Mouse (Mus musculus) kidney, postnatal 0 days (tissue): ENCODE measurements around the gene Atxn2. TPM values are rescaled to one million over a fixed set of nuclear protein-coding genes. Genes with fewer than 3 reads are reported as not detected.

Experiments
- ATAC-seq: fragments of 200-750 bp; cut with Nextera tagmentation; replicated peaks from 2 replicates; pipeline ENCODE4 v1.8.0; 2017; ENCODE audit warnings: low read depth, moderate number of reproducible peaks, moderate TSS enrichment, moderate library complexity; ENCODE audit not compliant: low FRiP score
- DNase-seq: peaks from one replicate; pipeline ENCODE4 v3.0.0-alpha.2; 2016; ENCODE audit warnings: low spot score
- H3K27ac ChIP-seq: fragments of 300-500 bp; sonication (generic); 2 replicates; pipeline ENCODE4 v1.5.1; 2014; ENCODE audit warnings: mild to moderate bottlenecking
- H3K27me3 ChIP-seq: fragments of 300-500 bp; sonication (generic); 2 replicates; pipeline ENCODE4 v1.6.1; 2014; ENCODE audit warnings: low read length, mixed read lengths; ENCODE audit not compliant: insufficient read depth
- H3K36me3 ChIP-seq: fragments of 300-500 bp; sonication (generic); 2 replicates; pipeline ENCODE4 v1.6.1; 2014; ENCODE audit warnings: low read length, mixed read lengths; ENCODE audit not compliant: insufficient read depth
- H3K4me1 ChIP-seq: fragments of 300-500 bp; sonication (generic); replicated peaks from 2 replicates; pipeline ENCODE4 v1.6.1; 2014; ENCODE audit warnings: antibody characterized with exemption, low read length, mixed read lengths; ENCODE audit not compliant: insufficient read depth
- H3K4me2 ChIP-seq: fragments of 300-500 bp; sonication (generic); 2 replicates; pipeline ENCODE4 v1.6.1; 2014; ENCODE audit warnings: mild to moderate bottlenecking, low read length, moderate library complexity, mixed read lengths
- H3K4me3 ChIP-seq: fragments of 300-500 bp; sonication (generic); replicated peaks from 2 replicates; pipeline ENCODE4 v1.5.1; 2014; ENCODE audit warnings: low read depth, low read length
- H3K9ac ChIP-seq: fragments of 300-500 bp; sonication (generic); 2 replicates; pipeline ENCODE4 v1.6.1; 2014; ENCODE audit warnings: low read depth, low read length
- H3K9me3 ChIP-seq: fragments of 300-500 bp; sonication (generic); replicated peaks from 2 replicates; pipeline ENCODE4 v1.6.1; 2016; ENCODE audit warnings: low read length, inconsistent platforms, mixed read lengths
- CTCF ChIP-seq: IDR thresholded peaks from 2 replicates; pipeline ENCODE4 v1.5.1; 2016; ENCODE audit warnings: antibody characterized with exemption, low read depth, mild to moderate bottlenecking, moderate library complexity
- WGBS: fragments of 180-500 bp; shearing (Covaris S2); extraction: QIAGEN DNeasy Blood & Tissue Kit; methylation state at CpG from one replicate; pipeline ENCODE4 v1.1.7; 2014; 5-methylcytosine and 5-hydroxymethylcytosine counted together
- polyA plus RNA-seq: library from polyadenylated mRNA; unstranded; fragments of >200 nt; fragmentation: Nextera tagmentation; extraction: Ambion mirVana; gene quantifications from 2 replicates; pipeline ENCODE4 v1.2.1, GENCODE M21; 2015

Gene Atxn2
- polyA plus RNA-seq, 1 experiment from 2014 or later: 68.5 TPM

GRCm38 (mm10) chr5:121820657-121821056 lies 109.5 kb downstream of the Atxn2 start:
- Histone ChIP-seq H3K27ac (no peak overlapping the region), H3K9me3 (no peaks in the 10 kb centered on the region), H3K4me3 (no peak overlapping the region), H3K36me3 (peaks cover 47% of the 10 kb centered on the region), H3K9ac (no peak overlapping the region), H3K4me2 (no peak overlapping the region), H3K27me3 (no peaks in the 10 kb centered on the region), H3K4me1 (no peaks in the 10 kb centered on the region)
- ATAC-seq (no peak), DNase-seq (no peak)
- no peak for TF ChIP-seq CTCF
- 69% methylated on average over 3 of the region's 3 CpGs for WGBS

GRCm38 (mm10) chr5:121821116-121821515 lies 110.0 kb downstream of the Atxn2 start:
- Histone ChIP-seq H3K4me2 (no peak overlapping the region), H3K27ac (no peak overlapping the region), H3K9ac (no peak overlapping the region), H3K4me3 (no peak overlapping the region), H3K27me3 (no peaks in the 10 kb centered on the region), H3K9me3 (no peaks in the 10 kb centered on the region), H3K4me1 (no peaks in the 10 kb centered on the region), H3K36me3 (peaks cover 47% of the 10 kb centered on the region)
- DNase-seq (no peak), ATAC-seq (no peak)
- no peak for TF ChIP-seq CTCF
- whole genome bisulfite sequencing: 82% methylated on average over 5 of the region's 5 CpGs

DNA sequence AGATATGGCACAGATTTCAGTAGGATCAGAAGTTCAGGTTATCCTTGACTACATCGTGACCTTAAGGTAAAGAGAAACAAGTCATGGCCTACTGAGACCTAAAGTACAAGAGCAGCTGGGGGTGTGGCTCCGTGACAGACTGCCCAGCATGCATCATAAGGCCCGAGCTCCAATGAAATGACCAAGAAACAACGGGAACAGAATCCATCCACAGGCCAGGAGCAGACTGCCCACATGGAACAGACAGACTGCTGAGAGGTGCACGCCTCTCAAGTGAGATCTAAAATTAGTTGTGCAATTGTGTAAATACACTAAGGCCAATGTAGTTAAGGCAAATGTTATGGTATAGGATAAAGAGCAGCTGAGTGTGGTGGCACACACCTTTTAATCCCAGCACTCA lies 110.4 kb downstream of the Atxn2 start:
- H3K9me3 ChIP-seq: no peaks in the 10 kb centered on the region
- DNase-seq (no peak), ATAC-seq (no peak)
- no peak overlapping the region for H3K4me3 ChIP-seq
- no peaks in the 10 kb centered on the region for H3K4me1 ChIP-seq
- no peak overlapping the region for H3K9ac ChIP-seq
- no peak for TF ChIP-seq CTCF
- WGBS: 67% methylated on average over 5 of the region's 5 CpGs
- H3K27me3 ChIP-seq: no peaks in the 10 kb centered on the region
- no peak overlapping the region for H3K27ac ChIP-seq
- H3K36me3 ChIP-seq: peaks cover 45% of the 10 kb centered on the region
- no peak overlapping the region for H3K4me2 ChIP-seq

GRCm38 (mm10) chr5:121822786-121823505 lies 111.8 kb downstream of the Atxn2 start:
- Histone ChIP-seq H3K27ac (no peak overlapping the region), H3K9ac (no peak overlapping the region), H3K4me2 (no peak overlapping the region), H3K9me3 (no peaks in the 10 kb centered on the region), H3K4me1 (no peaks in the 10 kb centered on the region), H3K4me3 (no peak overlapping the region), H3K27me3 (no peaks in the 10 kb centered on the region), H3K36me3 (peaks cover 38% of the 10 kb centered on the region)
- no peak for DNase-seq
- WGBS: 66% methylated on average over 7 of the region's 7 CpGs
- ATAC-seq: no peak
- TF ChIP-seq CTCF: no peak

DNA sequence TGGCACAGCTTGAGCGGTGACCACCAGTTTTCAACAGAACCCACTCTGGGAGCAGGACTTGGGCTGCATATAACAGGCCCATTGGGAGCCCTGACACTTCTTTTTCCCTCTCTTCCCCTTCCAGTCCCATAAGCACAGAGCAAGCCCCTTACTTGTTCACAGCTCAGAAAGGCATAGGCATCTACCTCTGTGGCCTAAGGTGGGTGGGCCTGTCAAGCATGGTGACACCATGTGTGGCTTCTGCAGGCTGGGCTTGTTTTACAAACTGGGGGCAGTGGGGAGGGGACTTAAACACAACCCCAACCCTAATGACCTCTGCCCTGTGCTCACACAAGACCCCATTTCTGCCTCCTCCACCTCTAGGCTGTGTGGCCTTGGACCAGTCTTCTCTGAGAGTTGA lies 112.5 kb downstream of the Atxn2 start:
- no peak overlapping the region for H3K4me2 ChIP-seq
- DNase-seq: no peak
- no peak overlapping the region for H3K4me3 ChIP-seq
- 83% methylated on average over 1 of the region's 1 CpGs for WGBS
- H3K4me1 ChIP-seq: peaks cover 3% of the 10 kb centered on the region; the same call in 1 of the 2 replicates
- H3K27me3 ChIP-seq: no peaks in the 10 kb centered on the region
- H3K27ac ChIP-seq: 0 out of 2 replicates have a peak overlapping the region, but pooled peaks have one; percentile 32
- no peak overlapping the region for H3K9ac ChIP-seq
- ATAC-seq: no peak
- H3K9me3 ChIP-seq: no peaks in the 10 kb centered on the region
- TF ChIP-seq CTCF: no peak
- peaks cover 30% of the 10 kb centered on the region for H3K36me3 ChIP-seq

- DNase-seq: no peak
- no peak for ATAC-seq
- H3K27me3 ChIP-seq: no peaks in the 10 kb centered on the region
- H3K4me2 ChIP-seq: no peak overlapping the region
- 78% methylated on average over 4 of the region's 4 CpGs for WGBS
- peak overlapping the region; percentile 32 for H3K27ac ChIP-seq
- no peak for TF ChIP-seq CTCF
- H3K4me3 ChIP-seq: no peak overlapping the region
- peaks cover 8% of the 10 kb centered on the region; the same call in 1 of the 2 replicates for H3K4me1 ChIP-seq
- peaks cover 26% of the 10 kb centered on the region for H3K36me3 ChIP-seq
- H3K9me3 ChIP-seq: no peaks in the 10 kb centered on the region
- H3K9ac ChIP-seq: no peak overlapping the region
These were observed 113.0 kb downstream of the Atxn2 start for GRCm38 (mm10) chr5:121824121-121824520.
